Mouse (Mus musculus): ENCODE results near the gene Topaz1. TPM values are rescaled to one million over a fixed set of nuclear protein-coding genes. Genes with fewer than 3 reads are reported as not detected.

The Topaz1 gene
- not detected in 2 replicates for polyA plus RNA-seq (2015; fragmentation: Nextera tagmentation; extraction: Ambion mirVana)

- Histone ChIP-seq H3K9ac (no peak within 1 kb of the TSS), H3K27ac (no peak within 1 kb of the TSS), H3K4me3 (replicated peaks) (no peak within 1 kb of the TSS)
Measured at GRCm38 (mm10) chr9:122747060-122747459, at the start of gene Topaz1. Gene Topaz1, plus strand, starts transcription at chr9:122747346.

GRCm38 (mm10) chr9:122701817-122702216 is 45.3 kb upstream of the Topaz1 start:
- H3K4me1 ChIP-seq, result no peaks in the 10 kb centered on the region
- no peak for ATAC-seq (ENCODE audit: insufficient read depth, low FRiP score, low read depth)
- no peak overlapping the region for H3K4me3 ChIP-seq (replicated peaks)
- H3K9me3 ChIP-seq, result no peaks in the 10 kb centered on the region
- H3K4me2 ChIP-seq, result no peak overlapping the region
- no peak overlapping the region for H3K9ac ChIP-seq
- no peaks in the 10 kb centered on the region for H3K36me3 ChIP-seq
- no peak overlapping the region for H3K27ac ChIP-seq
- WGBS, result 2% methylated on average over 3 of the region's 3 CpGs
- H3K27me3 ChIP-seq (replicated peaks), result no peaks in the 10 kb centered on the region

More at GRCm38 (mm10) chr9:122747060-122747459, at the start of gene Topaz1:
- Histone ChIP-seq H3K9me3 (no peaks in the 10 kb centered on the region), H3K4me2 (no peak within 1 kb of the TSS), H3K36me3 (no peaks in the 10 kb centered on the region), H3K27me3 (replicated peaks) (no peaks in the 10 kb centered on the region), H3K4me1 (no peaks in the 10 kb centered on the region)
- WGBS, result 69% methylated on average over 28 of the region's 28 CpGs
- ATAC-seq (ENCODE audit: insufficient read depth, low FRiP score, low read depth), result no peak

GRCm38 (mm10) chr9:122713836-122714235 is 33.3 kb upstream of the Topaz1 start:
- no peak overlapping the region for H3K27ac ChIP-seq
- no peaks in the 10 kb centered on the region for H3K36me3 ChIP-seq
- no peak overlapping the region for H3K4me2 ChIP-seq
- WGBS, result 28% methylated on average over 2 of the region's 2 CpGs
- no peak for ATAC-seq (ENCODE audit: insufficient read depth, low FRiP score, low read depth)
- H3K4me3 ChIP-seq (replicated peaks), result no peak overlapping the region
- H3K4me1 ChIP-seq, result no peaks in the 10 kb centered on the region
- no peaks in the 10 kb centered on the region for H3K9me3 ChIP-seq
- H3K27me3 ChIP-seq (replicated peaks), result no peaks in the 10 kb centered on the region
- no peak overlapping the region for H3K9ac ChIP-seq

- H3K9me3 ChIP-seq, result no peaks in the 10 kb centered on the region
- WGBS, result 89% methylated on average over 2 of the region's 2 CpGs
- H3K9ac ChIP-seq, result no peak overlapping the region
- H3K27ac ChIP-seq, result no peak overlapping the region
- no peaks in the 10 kb centered on the region for H3K36me3 ChIP-seq
- no peak overlapping the region for H3K4me3 ChIP-seq (replicated peaks)
- no peaks in the 10 kb centered on the region for H3K27me3 ChIP-seq (replicated peaks)
- ATAC-seq (ENCODE audit: insufficient read depth, low FRiP score, low read depth), result no peak
- H3K4me1 ChIP-seq, result no peaks in the 10 kb centered on the region
- no peak overlapping the region for H3K4me2 ChIP-seq
Measured at GRCm38 (mm10) chr9:122715046-122715445, 32.1 kb upstream of the Topaz1 start.

- no peaks in the 10 kb centered on the region for H3K36me3 ChIP-seq
- H3K9me3 ChIP-seq, result no peaks in the 10 kb centered on the region
- H3K4me2 ChIP-seq, result no peak overlapping the region
- H3K27ac ChIP-seq, result no peak overlapping the region
- no peak overlapping the region for H3K4me3 ChIP-seq (replicated peaks)
- H3K9ac ChIP-seq, result no peak overlapping the region
- 22% methylated on average over 7 of the region's 7 CpGs for WGBS
- H3K27me3 ChIP-seq (replicated peaks), result no peaks in the 10 kb centered on the region
- H3K4me1 ChIP-seq, result no peaks in the 10 kb centered on the region
- no peak for ATAC-seq (ENCODE audit: insufficient read depth, low FRiP score, low read depth)
Measured at GRCm38 (mm10) chr9:122716131-122716921, 30.8 kb upstream of the Topaz1 start.

- no peak for ATAC-seq (ENCODE audit: insufficient read depth, low FRiP score, low read depth)
- H3K36me3 ChIP-seq, result no peaks in the 10 kb centered on the region
- WGBS, result 30% methylated on average over 4 of the region's 4 CpGs
- peaks cover 7% of the 10 kb centered on the region; the same call in 1 of the 2 replicates for H3K27me3 ChIP-seq (replicated peaks)
- H3K9ac ChIP-seq, result no peak overlapping the region
- H3K9me3 ChIP-seq, result no peaks in the 10 kb centered on the region
- no peak overlapping the region for H3K27ac ChIP-seq
- no peak overlapping the region for H3K4me3 ChIP-seq (replicated peaks)
- H3K4me2 ChIP-seq, result no peak overlapping the region
- no peaks in the 10 kb centered on the region for H3K4me1 ChIP-seq
Measured at GRCm38 (mm10) chr9:122722296-122722695, 24.9 kb upstream of the Topaz1 start.

GRCm38 (mm10) chr9:122725046-122725765 is 21.9 kb upstream of the Topaz1 start:
- no peaks in the 10 kb centered on the region; the same call in 1 of the 2 replicates for H3K4me1 ChIP-seq
- H3K36me3 ChIP-seq, result no peaks in the 10 kb centered on the region
- H3K4me2 ChIP-seq, result no peak overlapping the region
- H3K9ac ChIP-seq, result no peak overlapping the region
- no peak for ATAC-seq (ENCODE audit: insufficient read depth, low FRiP score, low read depth)
- WGBS, result 27% methylated on average over 22 of the region's 22 CpGs
- H3K27ac ChIP-seq, result no peak overlapping the region
- H3K4me3 ChIP-seq (replicated peaks), result no peak overlapping the region
- H3K27me3 ChIP-seq (replicated peaks), result peaks cover 10% of the 10 kb centered on the region; the same call in 1 of the 2 replicates
- H3K9me3 ChIP-seq, result no peaks in the 10 kb centered on the region

- ATAC-seq (ENCODE audit: insufficient read depth, low FRiP score, low read depth), result no peak
- no peaks in the 10 kb centered on the region for H3K36me3 ChIP-seq
- H3K4me3 ChIP-seq (replicated peaks), result no peak overlapping the region
- H3K9me3 ChIP-seq, result no peaks in the 10 kb centered on the region
- no peaks in the 10 kb centered on the region; the same call in 1 of the 2 replicates for H3K4me1 ChIP-seq
- H3K27me3 ChIP-seq (replicated peaks), result peaks cover 12% of the 10 kb centered on the region; the same call in 1 of the 2 replicates
- WGBS, result 18% methylated on average over 10 of the region's 10 CpGs
- no peak overlapping the region for H3K9ac ChIP-seq
- no peak overlapping the region for H3K27ac ChIP-seq
- no peak overlapping the region for H3K4me2 ChIP-seq
Measured at GRCm38 (mm10) chr9:122729500-122729899, 17.6 kb upstream of the Topaz1 start.

- Histone ChIP-seq H3K9ac (no peak overlapping the region), H3K9me3 (no peaks in the 10 kb centered on the region), H3K4me3 (replicated peaks) (no peak overlapping the region; the same call in 1 of the 2 replicates), H3K27me3 (replicated peaks) (peaks cover 6% of the 10 kb centered on the region; the same call in 1 of the 2 replicates), H3K4me2 (peak overlapping the region; percentile 21; the same call in 1 of the 2 replicates), H3K36me3 (no peaks in the 10 kb centered on the region), H3K4me1 (peaks cover 2% of the 10 kb centered on the region; the same call in 1 of the 2 replicates), H3K27ac (no peak overlapping the region)
- WGBS, result 43% methylated on average over 8 of the region's 8 CpGs
- no peak for ATAC-seq (ENCODE audit: insufficient read depth, low FRiP score, low read depth)
Measured at GRCm38 (mm10) chr9:122732126-122732810, 14.9 kb upstream of the Topaz1 start.

GRCm38 (mm10) chr9:122733222-122733621 is 13.9 kb upstream of the Topaz1 start:
- Histone ChIP-seq H3K4me2 (peak overlapping the region; percentile 21), H3K27ac (no peak overlapping the region), H3K9ac (no peak overlapping the region), H3K4me1 (peaks cover 2% of the 10 kb centered on the region; the same call in 1 of the 2 replicates), H3K9me3 (no peaks in the 10 kb centered on the region), H3K27me3 (replicated peaks) (peaks cover 6% of the 10 kb centered on the region; the same call in 1 of the 2 replicates), H3K4me3 (replicated peaks) (peak overlapping the region; percentile 21), H3K36me3 (no peaks in the 10 kb centered on the region)
- ATAC-seq (ENCODE audit: insufficient read depth, low FRiP score, low read depth), result no peak
- 39% methylated on average over 12 of the region's 12 CpGs for WGBS

GRCm38 (mm10) chr9:122734934-122735333 is 12.2 kb upstream of the Topaz1 start:
- Histone ChIP-seq H3K4me2 (no peak overlapping the region), H3K9me3 (no peaks in the 10 kb centered on the region), H3K9ac (no peak overlapping the region), H3K36me3 (no peaks in the 10 kb centered on the region), H3K27me3 (replicated peaks) (peaks cover 5% of the 10 kb centered on the region; the same call in 1 of the 2 replicates), H3K27ac (no peak overlapping the region), H3K4me1 (0 out of 2 replicates have a peak, but pooled peaks cover 2% of the 10 kb centered on the region), H3K4me3 (replicated peaks) (no peak overlapping the region)
- 57% methylated on average over 7 of the region's 7 CpGs for WGBS
- ATAC-seq (ENCODE audit: insufficient read depth, low FRiP score, low read depth), result no peak
